Mouse (Mus musculus): ENCODE results near the gene D030056L22Rik. TPM values are rescaled to one million over a fixed set of nuclear protein-coding genes. Genes with fewer than 3 reads are reported as not detected.

D030056L22Rik gene
- total RNA-seq, 4 experiments from 2014 or later, result 12.0 to 14.0 (median 13.0) TPM

DNA sequence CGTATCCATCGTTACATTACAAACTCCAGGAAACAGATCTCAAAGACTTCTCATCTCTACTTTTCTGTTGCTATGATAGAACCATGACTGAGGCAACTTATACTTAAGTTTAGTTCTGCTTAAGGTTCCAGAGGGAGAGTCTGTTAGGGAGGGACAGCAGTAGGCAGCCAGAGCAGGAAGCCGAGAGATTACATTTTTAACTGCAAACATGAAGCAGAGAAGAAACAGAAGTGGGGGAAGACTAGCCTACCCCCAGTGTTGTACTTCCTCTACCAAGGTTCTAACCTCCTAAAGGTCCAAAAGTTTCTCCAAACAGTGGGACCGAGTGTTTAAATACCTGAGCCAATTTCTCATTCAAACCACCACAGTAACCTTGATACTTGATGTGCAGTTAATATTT lies 22.9 kb downstream of the D030056L22Rik start:
- no peak for DNase-seq

DNA sequence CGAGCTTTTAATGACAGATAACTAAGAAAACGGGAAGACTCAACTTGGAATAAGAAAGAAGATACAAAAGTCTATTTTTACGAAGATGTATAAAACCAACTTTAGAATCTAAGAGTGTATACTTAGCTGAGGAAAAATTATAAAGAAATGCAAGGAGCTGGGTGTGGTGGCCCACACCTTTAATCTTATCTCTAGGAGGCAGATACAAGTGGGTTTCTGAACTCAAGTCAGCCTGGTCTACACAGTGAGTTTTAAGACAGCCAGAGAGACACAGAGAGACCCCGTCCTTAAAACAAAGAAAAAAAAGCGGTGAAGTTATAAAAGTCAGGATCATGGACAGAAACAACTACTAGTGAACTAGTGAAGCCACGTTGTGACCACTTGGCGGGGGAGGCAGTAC lies 26.2 kb downstream of the D030056L22Rik start:
- no peak for DNase-seq

DNA sequence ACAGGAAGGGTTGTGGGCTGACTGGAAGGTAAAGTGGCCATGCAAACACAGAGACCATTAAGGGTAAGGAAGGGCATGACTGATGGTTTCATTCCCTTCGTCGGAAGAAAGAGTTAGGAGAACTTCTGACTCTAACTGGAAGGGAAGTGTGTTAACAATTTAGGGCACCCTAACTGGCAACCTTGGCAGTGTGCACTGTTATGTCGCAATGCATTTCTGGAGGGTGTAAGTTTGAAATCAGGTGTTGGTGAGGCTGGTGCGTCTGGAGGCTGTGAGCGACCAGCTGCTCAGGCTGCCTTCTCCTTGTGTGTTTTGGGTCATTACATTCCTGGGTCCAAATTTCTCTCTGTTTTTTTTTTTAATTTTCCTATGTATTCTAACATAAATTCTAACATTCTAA lies 31.0 kb downstream of the D030056L22Rik start:
- DNase-seq, result no peak

DNA sequence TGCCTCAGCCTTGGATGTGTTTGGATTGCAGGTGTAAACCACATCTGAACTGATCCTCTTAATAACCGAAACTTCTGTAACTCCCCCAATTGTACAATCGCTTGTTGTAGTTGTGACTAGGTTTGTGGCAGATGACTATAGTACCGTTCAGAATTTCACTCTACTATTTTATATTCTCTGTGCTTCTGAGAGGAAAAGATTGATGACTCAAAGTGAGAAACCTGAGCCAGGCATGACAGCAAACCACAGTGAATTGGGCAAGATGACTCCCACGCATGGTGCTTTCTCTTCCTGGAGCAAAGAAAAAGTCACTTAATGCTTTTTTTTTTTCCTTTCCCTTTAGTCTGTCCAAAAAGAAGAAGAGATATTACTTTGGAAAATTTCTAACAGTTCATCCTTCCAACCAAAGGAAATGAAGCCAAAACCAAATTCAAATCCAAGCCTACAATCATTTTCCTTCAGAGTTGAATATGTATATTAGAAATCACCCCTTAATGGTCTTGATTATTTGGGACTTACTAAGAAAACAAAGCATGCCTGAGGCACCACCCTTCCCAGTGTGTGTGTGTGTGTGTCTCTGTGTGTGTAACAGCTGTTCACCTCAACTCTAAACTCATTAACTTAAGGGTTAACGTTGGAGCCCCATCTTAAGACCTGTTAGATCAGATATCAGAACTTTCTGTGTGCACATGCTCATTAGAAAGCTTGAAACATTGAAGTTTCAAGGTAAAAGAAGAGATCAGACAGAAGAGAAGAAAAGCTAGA lies 33.8 kb downstream of the D030056L22Rik start:
- no peak for DNase-seq

DNA sequence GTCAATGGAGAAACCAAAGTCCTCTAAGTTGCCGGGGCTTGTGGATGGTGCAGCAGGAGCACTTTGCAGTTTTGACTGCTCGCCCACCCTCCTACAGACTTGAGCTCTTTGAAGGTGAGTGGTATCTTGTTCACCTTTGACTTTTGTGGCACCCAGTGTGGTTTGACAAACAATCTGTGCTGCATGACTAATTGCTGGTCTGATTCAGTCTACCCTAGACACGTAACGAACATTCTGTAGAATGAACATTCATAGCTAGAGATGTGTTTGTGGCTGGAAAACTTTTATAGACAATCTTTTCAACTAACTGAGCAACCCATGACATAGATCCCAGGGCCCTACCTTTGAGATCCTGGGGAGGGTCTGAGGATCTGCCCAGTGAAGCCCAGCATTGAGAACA lies 34.4 kb downstream of the D030056L22Rik start:
- DNase-seq, result no peak

DNA sequence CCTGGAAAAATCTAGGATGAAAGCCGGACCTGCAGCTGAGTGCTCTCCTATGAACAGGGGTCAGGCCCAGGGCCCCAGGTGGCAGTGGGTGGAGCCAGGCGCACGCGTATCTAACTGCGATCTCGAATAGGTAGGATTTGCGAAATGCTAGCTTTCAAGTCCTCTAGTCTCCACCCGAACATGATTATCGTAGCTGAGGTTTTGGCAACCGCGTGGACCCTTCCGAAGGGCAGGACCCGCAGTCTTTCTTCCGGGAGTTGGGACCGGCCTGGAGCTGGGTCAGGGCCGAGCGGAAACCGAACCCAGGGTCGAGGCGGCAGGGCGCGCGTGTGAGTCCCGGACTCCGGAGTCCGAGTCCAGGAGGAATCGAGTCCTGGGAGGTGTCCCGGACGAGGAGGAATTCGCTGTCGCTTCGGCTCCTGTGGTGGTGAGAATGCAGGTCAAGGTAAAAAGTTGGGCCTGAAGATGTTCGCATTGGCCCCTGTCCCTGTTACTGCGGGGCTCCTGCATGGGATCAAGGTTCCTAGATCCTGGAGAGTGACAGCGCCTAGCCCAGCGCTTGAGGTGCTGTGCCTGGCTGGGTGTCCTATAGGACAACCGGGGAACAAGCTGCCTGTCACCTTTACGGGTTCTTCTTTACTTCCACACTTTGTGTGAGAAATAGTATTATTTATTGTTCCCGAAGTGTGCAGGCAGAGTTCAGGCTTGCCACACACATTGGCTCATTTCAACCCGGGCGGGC lies 36.8 kb downstream of the D030056L22Rik start, which contains the start of gene Trpm6:
TSS of gene Trpm6 (plus strand) at position 386 of the 742 bp plus-strand sequence.
- DNase-seq, result no peak

DNA sequence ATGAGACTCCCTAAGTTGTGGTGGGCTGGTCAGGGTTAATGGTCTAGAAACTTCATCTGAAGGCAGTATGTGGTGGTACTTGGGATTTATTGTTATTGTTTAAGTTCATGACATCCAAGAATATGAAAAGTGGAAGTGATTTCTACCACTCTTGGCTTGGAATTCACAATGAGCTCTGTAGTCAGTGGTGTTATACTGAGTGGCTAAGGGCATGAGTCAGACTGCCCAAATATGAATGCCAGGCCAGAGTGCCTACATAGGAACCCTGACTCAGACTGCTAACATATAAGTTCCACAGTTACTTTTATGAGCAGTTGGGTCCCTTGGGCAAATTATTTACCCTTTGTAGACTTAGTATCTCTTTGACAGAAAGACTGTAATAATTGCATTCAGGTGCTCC lies 44.2 kb downstream of the D030056L22Rik start:
- no peak for DNase-seq

DNA sequence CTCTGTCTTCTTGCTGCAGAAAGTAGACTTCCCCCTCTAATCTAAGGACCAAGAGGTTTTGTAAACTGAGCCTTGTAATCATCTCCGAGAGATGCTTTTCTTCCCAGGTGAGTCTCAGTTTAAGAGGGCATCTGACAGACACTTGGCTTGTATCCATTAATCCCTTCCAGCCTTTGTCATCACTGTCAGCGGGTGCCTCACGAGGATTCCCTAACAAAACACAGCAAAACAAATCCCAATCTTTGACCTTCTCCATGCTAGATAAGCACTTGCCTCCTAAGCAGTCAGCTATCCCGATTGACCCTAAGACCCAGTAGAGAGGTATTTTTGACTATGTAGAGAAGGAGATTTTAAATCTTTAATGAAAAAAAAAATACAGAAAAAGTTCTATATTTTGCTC lies 44.7 kb downstream of the D030056L22Rik start:
- no peak for DNase-seq

DNA sequence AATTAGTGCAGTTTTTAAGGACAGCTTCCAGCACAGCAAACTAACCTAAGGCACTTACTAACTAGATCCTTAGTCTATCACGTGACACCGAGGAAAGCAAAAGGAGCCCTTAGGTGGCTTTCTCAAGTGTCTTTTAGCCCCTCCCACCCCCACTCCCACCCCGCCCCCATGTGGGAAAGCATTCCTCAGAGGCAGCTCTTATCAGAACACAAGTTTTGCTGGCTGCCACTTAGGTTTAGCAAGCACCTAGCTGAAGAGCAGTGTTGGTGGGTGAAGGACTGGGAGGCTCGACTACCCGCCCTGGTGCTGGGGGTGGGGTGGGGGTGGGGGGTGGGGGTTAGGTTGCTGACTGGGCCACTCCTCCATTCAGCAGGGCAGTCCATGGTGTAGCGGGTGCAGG lies 45.3 kb downstream of the D030056L22Rik start:
- DNase-seq, result no peak

DNA sequence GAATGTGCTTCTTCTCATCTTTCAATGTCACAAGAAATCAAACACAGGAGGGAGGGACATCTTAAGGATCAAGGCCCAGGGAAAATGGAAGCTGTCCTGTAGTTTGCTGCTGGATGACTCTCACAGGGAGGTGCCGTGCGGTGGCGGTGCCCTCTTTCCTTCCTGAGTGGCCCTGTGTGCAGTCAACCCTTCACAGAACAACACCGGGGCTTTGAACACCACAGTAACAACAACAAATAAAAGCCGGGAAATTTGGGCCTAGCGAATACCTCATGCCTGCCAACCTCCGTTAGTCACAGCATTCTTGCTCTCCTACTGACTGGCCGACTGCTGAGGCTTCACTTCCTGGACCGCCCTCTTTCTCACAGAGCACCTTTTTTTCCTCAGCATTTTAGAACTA lies 45.9 kb downstream of the D030056L22Rik start:
- DNase-seq, result no peak

DNA sequence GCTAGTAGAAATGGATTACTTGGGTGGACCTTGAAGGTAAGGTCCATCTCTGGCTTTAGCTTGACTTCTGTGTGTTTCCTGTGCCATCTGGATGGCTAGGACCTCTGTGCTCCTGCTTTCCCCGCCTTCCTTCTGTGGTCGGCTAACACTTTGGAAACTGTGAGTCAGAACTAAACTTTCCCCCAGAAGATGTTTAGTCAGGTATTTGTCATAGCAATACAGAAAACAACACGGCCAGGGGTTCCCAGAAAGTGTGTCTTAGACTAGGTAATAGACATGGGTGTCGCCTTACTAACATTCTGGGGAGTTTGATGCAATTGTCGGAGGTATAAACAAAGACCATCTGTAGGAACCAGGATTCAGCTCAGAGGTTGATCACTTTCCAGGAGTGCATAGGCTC lies 53.4 kb downstream of the D030056L22Rik start:
- no peak for DNase-seq

Other genes starting within 250 kb of the D030056L22Rik start
- gene Ostf1, start 81.4 kb upstream of the D030056L22Rik start, total RNA-seq (2022), result 100 to 1,000 TPM; 100 to 119 (median 114) TPM
- gene Nmrk1, start 81.2 kb upstream of the D030056L22Rik start, total RNA-seq (2022), result 10 to 100 TPM in 3 of 4 experiments, 1 to 10 TPM in 1; 9.3 to 32.3 (median 16.8) TPM
- 10 to 100 TPM; 19.0 to 23.3 (median 22.1) TPM for gene Carnmt1, start 42.4 kb upstream of the D030056L22Rik start, total RNA-seq (2022)
- under 1 TPM in 3 of 4 experiments, not detected in 1; 0.06 to 0.12 (median 0.07) TPM for gene Trpm6, start 36.8 kb downstream of the D030056L22Rik start, total RNA-seq (2022)

All from adrenal gland, adult 8-10 months (tissue).